Mouse (Mus musculus): Measurements from ENCODE around the gene Lamc2.

GRCm38 (mm10) chr1:153120544-153120943, 65.7 kb downstream of the Lamc2 start:
- TF ChIP-seq EP300 (IDR thresholded peaks at IDR 0.05), result no peak
- TF ChIP-seq CTCF (IDR thresholded peaks at IDR 0.05), result no peak
